Mouse (Mus musculus): ENCODE data around the gene Zfp2. TPM values are rescaled to one million over a fixed set of nuclear protein-coding genes. Genes with fewer than 3 reads are reported as not detected.

Gene Zfp2
- polyA plus RNA-seq (2016; fragmentation: Nextera tagmentation; extraction: Ambion mirVana), result 19.7 and 21.0 TPM in 2 replicates

GRCm38 (mm10) chr11:50915671-50916320, at the start of gene Zfp2:
Zfp2 (minus strand) TSS chr11:50916165.
- Histone ChIP-seq H3K27ac (peak within 1 kb of the TSS; percentile 96), H3K4me3 (peak within 1 kb of the TSS; percentile 77), H3K27me3 (ENCODE audit: low read depth, poor library complexity, severe bottlenecking) (no peaks in the 10 kb centered on the region), H3K9me3 (replicated peaks) (no peaks in the 10 kb centered on the region), H3K36me3 (peaks cover 41% of the 10 kb centered on the region), H3K4me1 (0 out of 2 replicates have a peak, but pooled peaks cover 3% of the 10 kb centered on the region)
- under 1% methylated on average over 47 of the region's 47 CpGs for WGBS
- peak; percentile 89 for DNase-seq (ENCODE audit: low spot score)

- no peaks in the 10 kb centered on the region for H3K36me3 ChIP-seq
- no peak overlapping the region for H3K27ac ChIP-seq
- H3K9me3 ChIP-seq (replicated peaks), result no peaks in the 10 kb centered on the region
- no peaks in the 10 kb centered on the region for H3K27me3 ChIP-seq (ENCODE audit: low read depth, poor library complexity, severe bottlenecking)
- no peaks in the 10 kb centered on the region for H3K4me1 ChIP-seq
- no peak for DNase-seq (ENCODE audit: low spot score)
- WGBS, result 85% methylated on average over 2 of the region's 2 CpGs
- no peak overlapping the region for H3K4me3 ChIP-seq
These were observed 48.9 kb upstream of the Zfp2 start for GRCm38 (mm10) chr11:50964886-50965285.

GRCm38 (mm10) chr11:50953665-50954064, 37.7 kb upstream of the Zfp2 start, which contains the start of gene Prop1:
Prop1 (minus strand) TSS chr11:50953765.
- no peak within 1 kb of the TSS for H3K27ac ChIP-seq
- no peak within 1 kb of the TSS for H3K4me3 ChIP-seq
- 69% methylated on average over 6 of the region's 6 CpGs for WGBS
- H3K36me3 ChIP-seq, result no peaks in the 10 kb centered on the region
- peaks cover 13% of the 10 kb centered on the region for H3K4me1 ChIP-seq
- no peak for DNase-seq (ENCODE audit: low spot score)
- no peaks in the 10 kb centered on the region for H3K9me3 ChIP-seq (replicated peaks)
- H3K27me3 ChIP-seq (ENCODE audit: low read depth, poor library complexity, severe bottlenecking), result no peaks in the 10 kb centered on the region

GRCm38 (mm10) chr11:50952290-50952689, 36.3 kb upstream of the Zfp2 start:
- no peak overlapping the region for H3K27ac ChIP-seq
- H3K36me3 ChIP-seq, result no peaks in the 10 kb centered on the region
- no peaks in the 10 kb centered on the region for H3K9me3 ChIP-seq (replicated peaks)
- DNase-seq (ENCODE audit: low spot score), result no peak
- H3K27me3 ChIP-seq (ENCODE audit: low read depth, poor library complexity, severe bottlenecking), result no peaks in the 10 kb centered on the region
- H3K4me1 ChIP-seq, result peaks cover 13% of the 10 kb centered on the region
- H3K4me3 ChIP-seq, result no peak overlapping the region
- WGBS, result 78% methylated on average over 14 of the region's 14 CpGs

- WGBS, result 74% methylated on average over 14 of the region's 14 CpGs
These were observed 27.5 kb upstream of the Zfp2 start, which contains the start of gene 4933414I15Rik for GRCm38 (mm10) chr11:50943506-50943905. 4933414I15Rik (minus strand) TSS chr11:50943765.

GRCm38 (mm10) chr11:50942386-50942785, 26.4 kb upstream of the Zfp2 start:
- no peak overlapping the region for H3K27ac ChIP-seq
- WGBS, result 73% methylated on average over 12 of the region's 12 CpGs

More at GRCm38 (mm10) chr11:50943506-50943905, 27.5 kb upstream of the Zfp2 start, which contains the start of gene 4933414I15Rik:
- Histone ChIP-seq H3K4me3 (no peak within 1 kb of the TSS), H3K36me3 (no peaks in the 10 kb centered on the region), H3K27me3 (ENCODE audit: low read depth, poor library complexity, severe bottlenecking) (no peaks in the 10 kb centered on the region), H3K4me1 (no peaks in the 10 kb centered on the region), H3K27ac (no peak within 1 kb of the TSS), H3K9me3 (replicated peaks) (no peaks in the 10 kb centered on the region)
- no peak for DNase-seq (ENCODE audit: low spot score)

GRCm38 (mm10) chr11:50939621-50940366, 23.8 kb upstream of the Zfp2 start:
- peak; percentile 63 for DNase-seq (ENCODE audit: low spot score)
- Histone ChIP-seq H3K4me1 (no peaks in the 10 kb centered on the region), H3K27me3 (ENCODE audit: low read depth, poor library complexity, severe bottlenecking) (no peaks in the 10 kb centered on the region), H3K36me3 (no peaks in the 10 kb centered on the region), H3K9me3 (replicated peaks) (no peaks in the 10 kb centered on the region), H3K27ac (no peak overlapping the region), H3K4me3 (no peak overlapping the region)
- 36% methylated on average over 14 of the region's 14 CpGs for WGBS

More at GRCm38 (mm10) chr11:50942386-50942785, 26.4 kb upstream of the Zfp2 start:
- DNase-seq (ENCODE audit: low spot score), result no peak
- H3K36me3 ChIP-seq, result no peaks in the 10 kb centered on the region
- H3K4me1 ChIP-seq, result no peaks in the 10 kb centered on the region
- no peaks in the 10 kb centered on the region for H3K27me3 ChIP-seq (ENCODE audit: low read depth, poor library complexity, severe bottlenecking)
- no peak overlapping the region for H3K4me3 ChIP-seq
- H3K9me3 ChIP-seq (replicated peaks), result no peaks in the 10 kb centered on the region

- no peak for DNase-seq (ENCODE audit: low spot score)
- H3K36me3 ChIP-seq, result no peaks in the 10 kb centered on the region
- H3K4me1 ChIP-seq, result no peaks in the 10 kb centered on the region
- H3K27me3 ChIP-seq (ENCODE audit: low read depth, poor library complexity, severe bottlenecking), result no peaks in the 10 kb centered on the region
- WGBS, result 83% methylated on average over 8 of the region's 8 CpGs
- H3K9me3 ChIP-seq (replicated peaks), result no peaks in the 10 kb centered on the region
- H3K27ac ChIP-seq, result no peak overlapping the region
- no peak overlapping the region for H3K4me3 ChIP-seq
These were observed 22.5 kb upstream of the Zfp2 start for GRCm38 (mm10) chr11:50938435-50938834.

GRCm38 (mm10) chr11:50932040-50932439, 16.1 kb upstream of the Zfp2 start:
- DNase-seq (ENCODE audit: low spot score), result no peak
- WGBS, result 95% methylated on average over 1 of the region's 1 CpGs
- Histone ChIP-seq H3K4me3 (peak overlapping the region; percentile 80), H3K4me1 (peaks cover 12% of the 10 kb centered on the region), H3K27ac (0 out of 2 replicates have a peak overlapping the region, but pooled peaks have one; percentile 83), H3K36me3 (no peaks in the 10 kb centered on the region), H3K9me3 (replicated peaks) (no peaks in the 10 kb centered on the region), H3K27me3 (ENCODE audit: low read depth, poor library complexity, severe bottlenecking) (peaks cover 20% of the 10 kb centered on the region)

- H3K27me3 ChIP-seq (ENCODE audit: low read depth, poor library complexity, severe bottlenecking), result peaks cover 20% of the 10 kb centered on the region
- peaks cover 12% of the 10 kb centered on the region for H3K4me1 ChIP-seq
- peak within 1 kb of the TSS; percentile 80 for H3K4me3 ChIP-seq
- peak within 1 kb of the TSS; percentile 83 for H3K27ac ChIP-seq
- under 1% methylated on average over 18 of the region's 18 CpGs for WGBS
- no peaks in the 10 kb centered on the region for H3K36me3 ChIP-seq
- no peaks in the 10 kb centered on the region for H3K9me3 ChIP-seq (replicated peaks)
- DNase-seq (ENCODE audit: low spot score), result peak; percentile 87
These were observed 15.5 kb upstream of the Zfp2 start, which contains the start of gene Zfp354b for GRCm38 (mm10) chr11:50931451-50931866. Zfp354b (minus strand) TSS chr11:50931633.

- peak overlapping the region; percentile 80 for H3K4me3 ChIP-seq
- WGBS, result 2% methylated on average over 16 of the region's 16 CpGs
- peaks cover 20% of the 10 kb centered on the region for H3K27me3 ChIP-seq (ENCODE audit: low read depth, poor library complexity, severe bottlenecking)
- no peaks in the 10 kb centered on the region for H3K9me3 ChIP-seq (replicated peaks)
- H3K36me3 ChIP-seq, result no peaks in the 10 kb centered on the region
- peaks cover 12% of the 10 kb centered on the region for H3K4me1 ChIP-seq
- H3K27ac ChIP-seq, result peak overlapping the region; percentile 83
- DNase-seq (ENCODE audit: low spot score), result peak; percentile 52
These were observed 15.1 kb upstream of the Zfp2 start for GRCm38 (mm10) chr11:50931021-50931420.

- WGBS, result 31% methylated on average over 14 of the region's 14 CpGs
These were observed 14.6 kb upstream of the Zfp2 start for GRCm38 (mm10) chr11:50930469-50931014.

More at GRCm38 (mm10) chr11:50930469-50931014, 14.6 kb upstream of the Zfp2 start:
- Histone ChIP-seq H3K9me3 (replicated peaks) (no peaks in the 10 kb centered on the region), H3K27ac (peak overlapping the region; percentile 83; the same call in 1 of the 2 replicates), H3K27me3 (ENCODE audit: low read depth, poor library complexity, severe bottlenecking) (peaks cover 20% of the 10 kb centered on the region), H3K4me3 (peak overlapping the region; percentile 80), H3K36me3 (no peaks in the 10 kb centered on the region), H3K4me1 (peaks cover 12% of the 10 kb centered on the region)
- DNase-seq (ENCODE audit: low spot score), result no peak

All from limb, embryonic 10.5 days (tissue).